Mouse (Mus musculus): ENCODE measurements around the gene Kalrn.

GRCm38 (mm10) chr16:34235086-34235485, 338.2 kb downstream of the Kalrn start:
- TF ChIP-seq POLR2A (IDR thresholded peaks at IDR 0.05; ENCODE audit: low read depth, low read length): no peak
- TF ChIP-seq CTCF (IDR thresholded peaks at IDR 0.05; ENCODE audit: extremely low read depth, insufficient read length, insufficient replicate concordance, low read depth, low read length): no peak
